Mouse (Mus musculus) hindbrain, embryonic 12.5 days (tissue): Measurements from ENCODE around the gene Urgcp. TPM values are rescaled to one million over a fixed set of nuclear protein-coding genes. Genes with fewer than 3 reads are reported as not detected.

ENCODE experiments used
- ATAC-seq: fragments of 200-750 bp; cut with Nextera tagmentation; 2 replicates; pipeline ENCODE4 v1.8.0; 2017; ENCODE audit warnings: moderate TSS enrichment; ENCODE audit not compliant: low FRiP score
- H3K27ac ChIP-seq: fragments of 300-500 bp; sonication (generic); 2 replicates; pipeline ENCODE4 v1.5.1; 2016; ENCODE audit warnings: mild to moderate bottlenecking
- H3K27me3 ChIP-seq: fragments of 300-500 bp; sonication (generic); 2 replicates; pipeline ENCODE4 v1.6.1; 2016; ENCODE audit warnings: mild to moderate bottlenecking
- H3K36me3 ChIP-seq: fragments of 300-500 bp; sonication (generic); 2 replicates; pipeline ENCODE4 v1.6.1; 2016; ENCODE audit warnings: mild to moderate bottlenecking
- H3K4me1 ChIP-seq: fragments of 300-500 bp; sonication (generic); 2 replicates; pipeline ENCODE4 v1.6.1; 2016
- H3K4me2 ChIP-seq: fragments of 300-500 bp; sonication (generic); replicated peaks from 2 replicates; pipeline ENCODE4 v1.6.1; 2016; ENCODE audit warnings: mild to moderate bottlenecking
- H3K4me3 ChIP-seq: fragments of 300-500 bp; sonication (generic); 2 replicates; pipeline ENCODE4 v1.5.1; 2016; ENCODE audit warnings: mild to moderate bottlenecking
- H3K9ac ChIP-seq: fragments of 300-500 bp; sonication (generic); 2 replicates; pipeline ENCODE4 v1.6.1; 2016; ENCODE audit warnings: mild to moderate bottlenecking, moderate library complexity
- H3K9me3 ChIP-seq: fragments of 300-500 bp; sonication (generic); replicated peaks from 2 replicates; pipeline ENCODE4 v1.6.1; 2016; ENCODE audit warnings: mild to moderate bottlenecking
- WGBS: fragments of 180-500 bp; shearing (Covaris S2); methylation state at CpG from one replicate; pipeline ENCODE4 v1.1.7; 2016; 5-methylcytosine and 5-hydroxymethylcytosine counted together
- polyA plus RNA-seq: library from polyadenylated mRNA; unstranded; fragments of >200 nt; fragmentation: Nextera tagmentation; extraction: Ambion mirVana; gene quantifications from 2 replicates; pipeline ENCODE4 v1.2.1, GENCODE M21; 2016

Gene Urgcp
- polyA plus RNA-seq, 1 experiment from 2014 or later: 26.6 TPM

- Histone ChIP-seq H3K27me3 (no peaks in the 10 kb centered on the region), H3K4me3 (no peak overlapping the region), H3K4me1 (peaks cover 15% of the 10 kb centered on the region), H3K36me3 (peaks cover 20% of the 10 kb centered on the region), H3K27ac (no peak overlapping the region), H3K9ac (no peak overlapping the region), H3K4me2 (no peak overlapping the region), H3K9me3 (no peaks in the 10 kb centered on the region)
- no peak for ATAC-seq
- 79% methylated on average over 5 of the region's 5 CpGs for WGBS
These were observed 59.8 kb downstream of the Urgcp start for GRCm38 (mm10) chr11:5702271-5702956.

- Histone ChIP-seq H3K4me1 (peaks cover 14% of the 10 kb centered on the region), H3K36me3 (peaks cover 20% of the 10 kb centered on the region), H3K4me2 (no peak overlapping the region), H3K9me3 (no peaks in the 10 kb centered on the region), H3K4me3 (no peak overlapping the region), H3K9ac (no peak overlapping the region), H3K27ac (no peak overlapping the region), H3K27me3 (no peaks in the 10 kb centered on the region)
- WGBS: 97% methylated on average over 1 of the region's 1 CpGs
- no peak for ATAC-seq
These were observed 60.4 kb downstream of the Urgcp start for GRCm38 (mm10) chr11:5701821-5702220.

GRCm38 (mm10) chr11:5701300-5701699 lies 60.9 kb downstream of the Urgcp start:
- Histone ChIP-seq H3K4me3 (no peak overlapping the region), H3K27ac (no peak overlapping the region), H3K4me1 (peaks cover 8% of the 10 kb centered on the region), H3K4me2 (no peak overlapping the region), H3K27me3 (no peaks in the 10 kb centered on the region), H3K9me3 (no peaks in the 10 kb centered on the region), H3K36me3 (peaks cover 20% of the 10 kb centered on the region), H3K9ac (no peak overlapping the region)
- no peak for ATAC-seq
- 73% methylated on average over 2 of the region's 2 CpGs for WGBS

GRCm38 (mm10) chr11:5700808-5701207 lies 61.4 kb downstream of the Urgcp start:
- Histone ChIP-seq H3K27me3 (no peaks in the 10 kb centered on the region), H3K36me3 (peaks cover 20% of the 10 kb centered on the region), H3K9me3 (no peaks in the 10 kb centered on the region), H3K4me1 (peaks cover 4% of the 10 kb centered on the region), H3K4me3 (no peak overlapping the region), H3K4me2 (no peak overlapping the region), H3K27ac (no peak overlapping the region), H3K9ac (no peak overlapping the region)
- no peak for ATAC-seq
- WGBS: 95% methylated on average over 7 of the region's 7 CpGs

DNA sequence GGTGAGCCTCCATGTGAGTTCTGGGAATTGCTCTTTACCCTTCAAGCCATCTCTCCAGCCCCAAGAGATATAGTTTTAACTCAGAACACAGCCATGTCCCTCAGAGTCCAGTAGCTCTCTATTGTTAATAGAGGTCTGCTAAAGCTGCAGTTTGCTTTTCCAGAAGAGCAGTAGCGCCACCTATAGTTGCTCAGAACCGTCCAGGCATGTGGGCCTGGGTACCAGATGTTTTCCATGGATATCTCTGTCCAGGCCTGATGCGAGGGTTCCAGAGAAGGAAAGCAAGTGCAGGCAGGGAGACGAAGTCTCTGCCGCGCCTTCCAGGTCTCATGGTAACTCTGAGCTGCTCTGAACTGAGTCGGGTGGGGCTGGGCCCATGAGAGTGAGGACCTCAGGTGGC lies 70.4 kb downstream of the Urgcp start:
- no peaks in the 10 kb centered on the region for H3K4me1 ChIP-seq
- 36% methylated on average over 7 of the region's 7 CpGs for WGBS
- no peak overlapping the region for H3K4me2 ChIP-seq
- H3K36me3 ChIP-seq: no peaks in the 10 kb centered on the region
- ATAC-seq: no peak
- H3K9me3 ChIP-seq: 0 out of 2 replicates have a peak, but pooled peaks cover 7% of the 10 kb centered on the region
- H3K27me3 ChIP-seq: no peaks in the 10 kb centered on the region
- H3K4me3 ChIP-seq: no peak overlapping the region
- no peak overlapping the region for H3K27ac ChIP-seq
- no peak overlapping the region for H3K9ac ChIP-seq

GRCm38 (mm10) chr11:5684283-5684682 lies 77.9 kb downstream of the Urgcp start:
- Histone ChIP-seq H3K4me3 (no peak overlapping the region), H3K9me3 (no peaks in the 10 kb centered on the region), H3K4me2 (no peak overlapping the region), H3K9ac (no peak overlapping the region), H3K4me1 (no peaks in the 10 kb centered on the region), H3K36me3 (no peaks in the 10 kb centered on the region), H3K27me3 (no peaks in the 10 kb centered on the region), H3K27ac (no peak overlapping the region)
- WGBS: 33% methylated on average over 7 of the region's 7 CpGs
- no peak for ATAC-seq

DNA sequence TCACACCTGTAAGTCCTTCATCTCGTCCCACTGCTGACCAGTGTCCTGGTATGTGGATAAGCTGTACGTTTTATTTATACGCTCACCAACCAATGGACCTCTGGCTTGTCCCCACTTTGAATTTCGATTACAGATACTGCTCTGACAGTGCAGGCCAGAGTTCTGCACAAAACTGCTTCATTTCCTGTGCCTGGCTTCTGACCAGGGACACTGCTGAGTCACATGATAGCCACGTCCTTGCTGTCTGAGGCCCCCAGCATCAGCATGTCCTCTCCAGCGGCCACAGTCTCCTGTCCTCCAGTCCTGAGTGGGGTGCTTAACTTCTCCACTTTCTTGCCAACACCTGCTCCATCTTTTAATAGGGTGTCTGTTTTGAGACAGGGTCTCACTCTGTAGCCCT lies 79.6 kb downstream of the Urgcp start:
- Histone ChIP-seq H3K4me2 (no peak overlapping the region), H3K27ac (no peak overlapping the region), H3K36me3 (no peaks in the 10 kb centered on the region), H3K9me3 (no peaks in the 10 kb centered on the region), H3K4me3 (no peak overlapping the region), H3K4me1 (no peaks in the 10 kb centered on the region), H3K9ac (no peak overlapping the region), H3K27me3 (no peaks in the 10 kb centered on the region)
- WGBS: 73% methylated on average over 6 of the region's 6 CpGs
- ATAC-seq: no peak

Other genes starting within 250 kb of the Urgcp start
- gene Xbp1, start 241.7 kb downstream of the Urgcp start, polyA plus RNA-seq: 135 and 146 TPM in 2 replicates
- 23.1 and 25.3 TPM in 2 replicates for gene Ccdc117, start 220.2 kb downstream of the Urgcp start, polyA plus RNA-seq
- gene Ankrd36, start 192.7 kb downstream of the Urgcp start, polyA plus RNA-seq: 0.15 TPM in 1 of 2 replicates, not detected in the other
- gene Mrps24, start 46.7 kb downstream of the Urgcp start, polyA plus RNA-seq: 137 and 162 TPM in 2 replicates
- 145 and 153 TPM in 2 replicates for gene Dbnl, start 26.1 kb upstream of the Urgcp start, polyA plus RNA-seq
- gene Pgam2, start 41.4 kb upstream of the Urgcp start, polyA plus RNA-seq: 6.6 and 13.2 TPM in 2 replicates
- gene Polm, start 75.6 kb upstream of the Urgcp start, polyA plus RNA-seq: 8.5 TPM in 2 replicates
- 41.4 and 52.2 TPM in 2 replicates for gene Aebp1, start 99.6 kb upstream of the Urgcp start, polyA plus RNA-seq
- gene Pold2, start 115.9 kb upstream of the Urgcp start, polyA plus RNA-seq: 79.6 and 84.1 TPM in 2 replicates
- gene Myl7, start 136.4 kb upstream of the Urgcp start, polyA plus RNA-seq: 1.1 and 1.7 TPM in 2 replicates
- gene Gck, start 187.7 kb upstream of the Urgcp start, polyA plus RNA-seq: 3.6 and 4.0 TPM in 2 replicates
- gene Ykt6, start 193.3 kb upstream of the Urgcp start, polyA plus RNA-seq: 59.0 and 60.9 TPM in 2 replicates